Comparison of ENCODE assay signal across 19 mouse cellular contexts in genomic region chr10:115035748-115036147, GRCm38 (mm10).
DNase-seq lines count a peak whose midpoint lies in the region; ATAC-seq lines count a peak whose summit lies in the region.
"Had no signal": no experiment of that assay in that cellular context is flagged by ENCODE, and none has a peak within 500 bp of the region (broad histone marks: within the 10 kb centered on the region; RNA-seq: fewer than 3 reads in every experiment).

No protein-coding gene starts in this region.

- H3K4me1 ChIP-seq in embryonic facial prominence, embryonic 12.5 days = no peaks in the 10 kb centered on the region
- H3K4me1 ChIP-seq in embryonic facial prominence, embryonic 10.5 days = no peaks in the 10 kb centered on the region
- H3K4me1 ChIP-seq: forebrain, embryonic 15.5 days; heart, embryonic 12.5 days; liver, embryonic 13.5 days; megakaryocyte, embryonic 14.5 days had no signal

- no peak overlapping the region for H3K4me2 ChIP-seq in embryonic facial prominence, embryonic 12.5 days (replicated peaks)
- H3K4me2 ChIP-seq: forebrain, embryonic 15.5 days; heart, embryonic 12.5 days; hindbrain, embryonic 14.5 days; liver, embryonic 13.5 days had no signal

- no peaks in the 10 kb centered on the region for H3K9me3 ChIP-seq in embryonic facial prominence, embryonic 12.5 days
- H3K9me3 ChIP-seq in embryonic facial prominence, embryonic 10.5 days = no peaks in the 10 kb centered on the region
- H3K9me3 ChIP-seq: forebrain, embryonic 15.5 days; heart, embryonic 12.5 days; liver, embryonic 13.5 days had no signal

- no peak overlapping the region for H3K4me3 ChIP-seq in embryonic facial prominence, embryonic 12.5 days
- H3K4me3 ChIP-seq in embryonic facial prominence, embryonic 10.5 days = no peak overlapping the region
- H3K4me3 ChIP-seq: erythroblast, embryonic 14.5 days; forebrain, embryonic 15.5 days; heart, embryonic 12.5 days; liver, embryonic 13.5 days; megakaryocyte, embryonic 14.5 days had no signal

- H3K36me3 ChIP-seq in embryonic facial prominence, embryonic 12.5 days = no peaks in the 10 kb centered on the region
- H3K36me3 ChIP-seq in embryonic facial prominence, embryonic 10.5 days (replicated peaks) = no peaks in the 10 kb centered on the region
- H3K36me3 ChIP-seq: forebrain, embryonic 15.5 days; heart, embryonic 12.5 days; liver, embryonic 13.5 days had no signal

- no peak overlapping the region for H3K27ac ChIP-seq in embryonic facial prominence, embryonic 12.5 days
- no peak overlapping the region for H3K27ac ChIP-seq in embryonic facial prominence, embryonic 10.5 days (replicated peaks)
- H3K27ac ChIP-seq: forebrain, embryonic 15.5 days; hindbrain, embryonic 14.5 days; liver, embryonic 13.5 days had no signal

- H3K27me3 ChIP-seq in embryonic facial prominence, embryonic 12.5 days = no peaks in the 10 kb centered on the region
- no peaks in the 10 kb centered on the region for H3K27me3 ChIP-seq in embryonic facial prominence, embryonic 10.5 days (replicated peaks; ENCODE audit: low read depth, poor library complexity, severe bottlenecking)
- H3K27me3 ChIP-seq: forebrain, embryonic 15.5 days; heart, embryonic 12.5 days; liver, embryonic 13.5 days; megakaryocyte, embryonic 14.5 days had no signal

- DNase-seq in embryonic facial prominence, embryonic 10.5 days (ENCODE audit: low spot score) = no peak
- peak; percentile 44 for DNase-seq in kidney, adult 18-20 months
- peak; percentile 19 for DNase-seq in kidney, postnatal 10 days
- DNase-seq in yolk sac, embryonic 10.5 days (ENCODE audit: low spot score) = peak; percentile 1
- DNase-seq in adrenal gland, adult 2 months = no peak
- DNase-seq in cerebellum, postnatal 36 days = no peak
- no peak for DNase-seq in gastrocnemius, postnatal 36 days
- DNase-seq: adrenal gland, postnatal 25 days; cerebellum, adult 9-10 months; liver, embryonic 13.5 days had no signal

- WGBS in embryonic facial prominence, embryonic 12.5 days = 90% methylated on average over 9 of the region's 9 CpGs
- WGBS in embryonic facial prominence, embryonic 10.5 days = 92% methylated on average over 9 of the region's 9 CpGs

- intact Hi-C loops in gastrocnemius, postnatal 36 days (cut with DNase I) = no loop called here

- no peak overlapping the region for H3K9ac ChIP-seq in embryonic facial prominence, embryonic 12.5 days
- H3K9ac ChIP-seq: forebrain, embryonic 15.5 days; heart, embryonic 12.5 days; hindbrain, embryonic 14.5 days; liver, embryonic 13.5 days had no signal

- peak; percentile 35; the same call in 1 of the 2 replicates for ATAC-seq in embryonic facial prominence, embryonic 12.5 days (ENCODE audit: insufficient number of reproducible peaks, insufficient read depth, low FRiP score, low TSS enrichment)
- ATAC-seq: activated CD4-positive, CD25-positive, alpha-beta regulatory T cell, adult 4 months; CD4-positive, CD25-positive, alpha-beta regulatory T cell, adult 4 months; forebrain, embryonic 15.5 days; lung, postnatal 0 days had no signal

Comparison
In these comparisons a context has a peak if more than half of its experiments do, and no peak if none do; other contexts are left out.
1. DNase-seq: peak in kidney, adult 18-20 months (single experiment), kidney, postnatal 10 days (single experiment) and yolk sac, embryonic 10.5 days (single experiment); none in embryonic facial prominence, embryonic 10.5 days (single experiment), adrenal gland, adult 2 months (single experiment), cerebellum, postnatal 36 days (0 of 2) and gastrocnemius, postnatal 36 days (0 of 2).